Mouse (Mus musculus) myocyte (in vitro differentiated cells): ENCODE data around the gene Mest.

Experiments
- CEBPB ChIP-seq: IDR thresholded peaks from 2 replicates; pipeline ENCODE4 v1.6.1; 2011; ENCODE audit warnings: mild to moderate bottlenecking, moderate library complexity; ENCODE audit not compliant: poor library complexity, insufficient read depth, severe bottlenecking
- E2F4 ChIP-seq: IDR thresholded peaks from one replicate; pipeline ENCODE4 v1.6.1; 2011; ENCODE audit warnings: mild to moderate bottlenecking, control low read depth, moderate library complexity; ENCODE audit not compliant: insufficient read depth
- MAX ChIP-seq: IDR thresholded peaks from one replicate; pipeline ENCODE4 v1.6.1; 2011; ENCODE audit warnings: low read depth, mild to moderate bottlenecking, control low read depth
- MYOD1 ChIP-seq, 3 experiments: IDR thresholded peaks; one replicate each; pipeline ENCODE4 v1.6.1; 2011; ENCODE audit warnings: control low read depth in 2 of 3, low read depth in 2 of 3, mild to moderate bottlenecking in 2 of 3, moderate library complexity in 1 of 3; ENCODE audit not compliant: insufficient read length in 2 of 3, control insufficient read depth in 1 of 3
- POLR2A ChIP-seq: IDR thresholded peaks from one replicate; pipeline ENCODE4 v1.6.1; 2011; ENCODE audit warnings: low read depth, mild to moderate bottlenecking, control low read depth, moderate library complexity; ENCODE audit not compliant: insufficient read length
- POLR2AphosphoS2 ChIP-seq: IDR thresholded peaks from one replicate; pipeline ENCODE4 v1.6.1; 2011; ENCODE audit warnings: low read depth, control low read depth; ENCODE audit not compliant: insufficient read length
- SRF ChIP-seq: IDR thresholded peaks from one replicate; pipeline ENCODE4 v1.6.1; 2011; ENCODE audit warnings: low read depth; ENCODE audit not compliant: control insufficient read depth, insufficient read length
- TCF12 ChIP-seq: IDR thresholded peaks from one replicate; pipeline ENCODE4 v1.6.1; 2011; ENCODE audit warnings: mild to moderate bottlenecking, control low read depth; ENCODE audit not compliant: poor library complexity, insufficient read depth, severe bottlenecking
- TCF3 ChIP-seq: IDR thresholded peaks from one replicate; pipeline ENCODE4 v1.6.1; 2011; ENCODE audit warnings: low read depth, control low read depth; ENCODE audit not compliant: insufficient read length
- USF1 ChIP-seq: IDR thresholded peaks from one replicate; pipeline ENCODE4 v1.6.1; 2011; ENCODE audit warnings: low read depth, mild to moderate bottlenecking, control low read depth, moderate library complexity

DNA sequence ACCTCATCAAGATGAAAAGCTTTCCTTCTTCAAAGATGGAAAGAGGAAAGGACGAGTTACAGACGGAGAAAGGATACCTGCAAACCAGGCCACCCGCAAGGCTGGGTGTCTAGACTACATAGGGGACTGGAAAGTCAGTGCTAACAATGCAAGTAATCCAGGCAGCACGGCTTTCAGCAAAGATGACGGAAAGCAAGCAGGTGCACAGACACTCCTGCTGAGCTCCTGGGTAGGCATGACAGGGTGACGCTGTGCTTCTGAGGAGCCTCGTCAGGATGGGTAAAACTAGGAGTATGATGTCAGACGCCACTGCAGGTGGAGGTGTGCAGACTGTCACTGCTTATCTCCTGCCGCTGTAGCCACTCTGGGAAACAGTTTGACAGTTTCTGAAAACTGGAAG lies 45.8 kb upstream of the Mest start:
- no peak for TF ChIP-seq MAX
- TF ChIP-seq POLR2A = no peak
- peak in 2 of 3 experiments; percentile 46 to 54 for TF ChIP-seq MYOD1 (IDR thresholded peaks at IDR 0.05; ENCODE audit: control insufficient read depth in 1 of 3, insufficient read length in 2 of 3, low read depth in 2 of 3)
- TF ChIP-seq E2F4 = no peak
- TF ChIP-seq TCF12 = no peak
- TF ChIP-seq CEBPB = no peak
- TF ChIP-seq POLR2AphosphoS2 = no peak
- no peak for TF ChIP-seq USF1
- TF ChIP-seq SRF = no peak
- no peak for TF ChIP-seq TCF3
